ENCODE assay signal across 8 mouse cellular contexts in the genomic region with DNA sequence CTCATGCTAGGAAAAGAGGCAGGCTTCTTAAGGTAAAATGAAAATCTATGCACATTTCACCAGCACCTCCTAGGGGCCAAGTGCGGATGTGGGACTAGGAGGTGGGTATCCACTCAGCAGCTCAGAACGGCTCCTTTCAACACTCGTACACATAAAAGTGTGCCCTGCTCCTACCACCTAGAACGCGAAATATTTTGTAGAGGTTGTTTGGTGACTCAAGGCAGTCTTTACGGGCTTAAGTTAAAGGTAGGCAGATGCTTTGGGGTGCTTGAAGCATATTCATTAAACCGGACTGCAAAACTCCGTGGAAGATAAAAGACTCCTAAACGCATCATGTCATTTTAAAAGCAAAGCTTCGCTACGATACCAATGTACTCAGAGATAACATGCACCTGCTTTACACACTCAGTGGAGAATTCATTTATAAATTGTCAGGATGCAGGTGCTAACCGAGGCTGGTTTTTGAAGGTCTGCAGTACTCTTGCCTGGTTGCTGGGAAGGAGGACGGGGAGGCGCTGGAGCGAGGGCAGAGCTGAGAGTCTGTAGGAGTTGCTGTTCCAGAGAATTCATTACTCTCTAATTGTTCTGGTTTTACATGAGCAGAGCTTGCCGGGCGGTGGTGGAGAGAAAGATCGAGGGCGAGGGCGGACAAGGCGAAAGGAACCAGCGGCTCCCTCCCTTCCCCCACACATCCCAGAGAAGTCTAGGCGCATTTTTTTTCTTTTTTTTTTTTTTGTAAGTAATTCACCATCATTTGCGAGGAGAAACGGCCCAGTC. TPM values are rescaled to one million over a fixed set of nuclear protein-coding genes. Genes with fewer than 3 reads are reported as not detected.
DNase-seq lines count a peak whose midpoint lies in the region; ATAC-seq and TF ChIP-seq lines count a peak whose summit lies in the region.

No protein-coding gene starts in this region.

- H3K36me3 ChIP-seq in spleen, adult 2 months (ENCODE audit: control insufficient read depth, insufficient read depth, low read length), result no peaks in the 10 kb centered on the region
- no peaks in the 10 kb centered on the region for H3K36me3 ChIP-seq in embryonic facial prominence, embryonic 14.5 days (ENCODE audit: control insufficient read depth, insufficient read depth, low read length)
- H3K36me3 ChIP-seq in heart, embryonic 13.5 days, result no peaks in the 10 kb centered on the region
- no peaks in the 10 kb centered on the region for H3K36me3 ChIP-seq in liver, embryonic 15.5 days (replicated peaks)
- H3K36me3 ChIP-seq in neural tube, embryonic 11.5 days (ENCODE audit: control insufficient read depth, insufficient read depth, low read length), result no peaks in the 10 kb centered on the region
- H3K36me3 ChIP-seq in thymus, adult 2 months (ENCODE audit: control insufficient read depth, insufficient read depth, low read length), result no peaks in the 10 kb centered on the region

- peak overlapping the region; percentile 88 for H3K4me2 ChIP-seq in embryonic facial prominence, embryonic 14.5 days (ENCODE audit: low read depth, low read length)
- peak overlapping the region; percentile 90 for H3K4me2 ChIP-seq in heart, embryonic 13.5 days
- peak overlapping the region; percentile 82 for H3K4me2 ChIP-seq in liver, embryonic 15.5 days
- H3K4me2 ChIP-seq in neural tube, embryonic 11.5 days (ENCODE audit: low read depth), result peak overlapping the region; percentile 99

- ATAC-seq in embryonic facial prominence, embryonic 14.5 days (ENCODE audit: low read depth), result peak; percentile 34
- ATAC-seq in heart, embryonic 13.5 days (ENCODE audit: extremely low read depth, insufficient number of reproducible peaks, low FRiP score, low TSS enrichment), result no peak
- ATAC-seq in liver, embryonic 15.5 days (ENCODE audit: insufficient read depth), result no peak
- ATAC-seq in neural tube, embryonic 11.5 days (ENCODE audit: insufficient read depth, low FRiP score, low TSS enrichment), result peak; percentile 39

- TF ChIP-seq CTCF in spleen, adult 2 months (IDR thresholded peaks at IDR 0.05; ENCODE audit: extremely low read depth, insufficient read depth, insufficient read length, insufficient replicate concordance), result peak; percentile 15; the same call in 1 of the 2 replicates
- TF ChIP-seq CTCF in thymus, adult 2 months (IDR thresholded peaks at IDR 0.05; ENCODE audit: borderline replicate concordance, control insufficient read depth, extremely low read depth, insufficient read depth, low read length, poor library complexity), result no peak

- H3K27me3 ChIP-seq in spleen, adult 2 months (ENCODE audit: control insufficient read depth, insufficient read depth, low read length), result no peaks in the 10 kb centered on the region
- no peaks in the 10 kb centered on the region for H3K27me3 ChIP-seq in embryonic facial prominence, embryonic 14.5 days (replicated peaks; ENCODE audit: control insufficient read depth, insufficient read depth, low read length)
- no peaks in the 10 kb centered on the region for H3K27me3 ChIP-seq in heart, embryonic 13.5 days (replicated peaks)
- peaks cover 34% of the 10 kb centered on the region for H3K27me3 ChIP-seq in liver, embryonic 15.5 days
- no peaks in the 10 kb centered on the region for H3K27me3 ChIP-seq in neural tube, embryonic 11.5 days (ENCODE audit: control insufficient read depth, insufficient read depth, low read length)
- no peaks in the 10 kb centered on the region for H3K27me3 ChIP-seq in thymus, adult 2 months (ENCODE audit: control insufficient read depth, insufficient read depth, low read length)

- peak overlapping the region; percentile 47 for H3K9ac ChIP-seq in embryonic facial prominence, embryonic 14.5 days (ENCODE audit: low read depth, low read length)
- peak overlapping the region; percentile 87 for H3K9ac ChIP-seq in heart, embryonic 13.5 days
- no peak overlapping the region for H3K9ac ChIP-seq in liver, embryonic 15.5 days
- peak overlapping the region; percentile 54 for H3K9ac ChIP-seq in neural tube, embryonic 11.5 days (ENCODE audit: low read length)

- no peak for TF ChIP-seq POLR2A in spleen, adult 2 months (IDR thresholded peaks at IDR 0.05; ENCODE audit: low read depth, low read length)
- TF ChIP-seq POLR2A in thymus, adult 2 months (IDR thresholded peaks at IDR 0.05; ENCODE audit: control insufficient read depth, extremely low read depth, insufficient read depth, low read length, poor library complexity), result no peak

- DNase-seq in spleen, adult 2 months (ENCODE audit: low read depth in 1 of 2, low spot score in 2 of 2), result peak; percentile 15 to 30
- DNase-seq in spleen, postnatal 14 days (ENCODE audit: low spot score in 2 of 2), result no peak
- DNase-seq in embryonic facial prominence, embryonic 14.5 days (ENCODE audit: low spot score), result peak; percentile 90
- DNase-seq in kidney, postnatal 10 days, result peak; percentile 65
- DNase-seq in neural tube, embryonic 11.5 days (ENCODE audit: low spot score), result peak; percentile 72
- DNase-seq in thymus, adult 2 months, result peak; percentile 49

- peaks cover 4% of the 10 kb centered on the region; the same call in 1 of the 2 replicates for H3K4me1 ChIP-seq in spleen, adult 2 months (ENCODE audit: control insufficient read depth, insufficient read depth, insufficient read length)
- H3K4me1 ChIP-seq in embryonic facial prominence, embryonic 14.5 days (ENCODE audit: control insufficient read depth, insufficient read depth, low read length), result 0 out of 2 replicates have a peak, but pooled peaks cover 3% of the 10 kb centered on the region
- H3K4me1 ChIP-seq in heart, embryonic 13.5 days, result peaks cover 31% of the 10 kb centered on the region
- peaks cover 12% of the 10 kb centered on the region for H3K4me1 ChIP-seq in liver, embryonic 15.5 days (replicated peaks)
- H3K4me1 ChIP-seq in neural tube, embryonic 11.5 days (ENCODE audit: control insufficient read depth, insufficient read depth, low read length), result no peaks in the 10 kb centered on the region
- H3K4me1 ChIP-seq in thymus, adult 2 months (replicated peaks; ENCODE audit: control insufficient read depth, insufficient read depth, low read length), result peaks cover 11% of the 10 kb centered on the region

- no peak overlapping the region for H3K27ac ChIP-seq in spleen, adult 2 months (ENCODE audit: insufficient read depth, low read length)
- H3K27ac ChIP-seq in embryonic facial prominence, embryonic 14.5 days (replicated peaks; ENCODE audit: low read depth, low read length), result peak overlapping the region; percentile 67
- H3K27ac ChIP-seq in heart, embryonic 13.5 days (replicated peaks), result peak overlapping the region; percentile 86
- H3K27ac ChIP-seq in liver, embryonic 15.5 days (replicated peaks), result no peak overlapping the region
- H3K27ac ChIP-seq in neural tube, embryonic 11.5 days (ENCODE audit: low read depth, low read length), result no peak overlapping the region
- no peak overlapping the region for H3K27ac ChIP-seq in thymus, adult 2 months (ENCODE audit: control insufficient read depth, insufficient read depth, low read length)

- peak overlapping the region; percentile 46 for H3K4me3 ChIP-seq in spleen, adult 2 months (ENCODE audit: extremely low read depth, insufficient read depth, insufficient read length)
- peak overlapping the region; percentile 55 for H3K4me3 ChIP-seq in embryonic facial prominence, embryonic 14.5 days (ENCODE audit: low read depth, low read length)
- peak overlapping the region; percentile 77 for H3K4me3 ChIP-seq in heart, embryonic 13.5 days
- peak overlapping the region; percentile 56 for H3K4me3 ChIP-seq in liver, embryonic 15.5 days (replicated peaks)
- H3K4me3 ChIP-seq in neural tube, embryonic 11.5 days (ENCODE audit: low read depth, low read length), result peak overlapping the region; percentile 55
- peak overlapping the region; percentile 48 for H3K4me3 ChIP-seq in thymus, adult 2 months (ENCODE audit: control insufficient read depth, insufficient read depth, low read length)

- no peaks in the 10 kb centered on the region for H3K9me3 ChIP-seq in embryonic facial prominence, embryonic 14.5 days (ENCODE audit: control insufficient read depth, low read length)
- H3K9me3 ChIP-seq in heart, embryonic 13.5 days, result no peaks in the 10 kb centered on the region
- H3K9me3 ChIP-seq in liver, embryonic 15.5 days (replicated peaks), result no peaks in the 10 kb centered on the region
- no peaks in the 10 kb centered on the region for H3K9me3 ChIP-seq in neural tube, embryonic 11.5 days (ENCODE audit: control insufficient read depth, low read length)

- WGBS in spleen, adult 2 months, result 1% methylated on average over 25 of the region's 25 CpGs
- under 1% methylated on average over 25 of the region's 25 CpGs for WGBS in embryonic facial prominence, embryonic 14.5 days
- under 1% methylated on average over 25 of the region's 25 CpGs for WGBS in heart, embryonic 13.5 days
- WGBS in liver, embryonic 15.5 days (ENCODE audit: insufficient replicate concordance), result under 1% methylated on average over 25 of the region's 25 CpGs
- WGBS in neural tube, embryonic 11.5 days, result under 1% methylated on average over 25 of the region's 25 CpGs
- 1% methylated on average over 25 of the region's 25 CpGs for WGBS in thymus, adult 2 months

RNA-seq across cellular contexts. Expression of gene Kcnj2, which starts 1.0 kb away (rescaled TPM):
- polyA plus RNA-seq in spleen, adult 2 months (2012; rRNA removed), result 0.49 and 0.55 TPM in 2 replicates
- 1.2 and 1.4 TPM in 2 replicates for polyA plus RNA-seq in embryonic facial prominence, embryonic 14.5 days (2014; fragmentation: Nextera tagmentation; extraction: Ambion mirVana)
- 3.2 and 3.5 TPM in 2 replicates for polyA plus RNA-seq in heart, embryonic 13.5 days (2015; fragmentation: Nextera tagmentation; extraction: Ambion mirVana)
- polyA plus RNA-seq in liver, embryonic 15.5 days (2015; fragmentation: Nextera tagmentation; extraction: Ambion mirVana), result 0.17 and 0.26 TPM in 2 replicates
- polyA plus RNA-seq in neural tube, embryonic 11.5 days (2014; fragmentation: Nextera tagmentation; extraction: Ambion mirVana), result 0.23 and 0.24 TPM in 2 replicates
- polyA plus RNA-seq in thymus, adult 2 months (2012; rRNA removed), result 0.57 and 1.0 TPM in 2 replicates

Comparison
In these comparisons a context has a peak if more than half of its experiments do, and no peak if none do; other contexts are left out.
1. DNase-seq: peak in spleen, adult 2 months (2 of 2), embryonic facial prominence, embryonic 14.5 days (single experiment), kidney, postnatal 10 days (single experiment), neural tube, embryonic 11.5 days (single experiment) and thymus, adult 2 months (single experiment); none in spleen, postnatal 14 days (0 of 2).
2. H3K27ac ChIP-seq: peak in embryonic facial prominence, embryonic 14.5 days (single experiment) and heart, embryonic 13.5 days (single experiment); none in spleen, adult 2 months (single experiment), liver, embryonic 15.5 days (single experiment), neural tube, embryonic 11.5 days (single experiment) and thymus, adult 2 months (single experiment).
3. ATAC-seq: peak in embryonic facial prominence, embryonic 14.5 days (single experiment) and neural tube, embryonic 11.5 days (single experiment); none in heart, embryonic 13.5 days (single experiment) and liver, embryonic 15.5 days (single experiment).
4. Peak in every context shown above with its lines, with median percentiles within 50 percentile points of each other: H3K4me3 ChIP-seq and H3K4me2 ChIP-seq.